Mouse (Mus musculus) CH12.LX (cell line): ENCODE data around the gene Tgfbr3.

ENCODE experiments used
- CTCF ChIP-seq, 2 experiments: IDR thresholded peaks in 1 of 2; conservative IDR thresholded peaks in 1 of 2; 2 replicates each; pipeline ENCODE4 v1.5.1; 2011 to 2012; ENCODE audit warnings: low read depth in 2 of 2, low read length in 2 of 2, improper control_type of control experiment in 1 of 2, inconsistent platforms in 1 of 2, mild to moderate bottlenecking in 1 of 2, moderate library complexity in 1 of 2
- MYC ChIP-seq: IDR thresholded peaks from 2 replicates; pipeline ENCODE4 v1.6.1; 2011; ENCODE audit warnings: low read depth, mild to moderate bottlenecking, improper control_type of control experiment, low read length
- PAX5 ChIP-seq: IDR thresholded peaks from 2 replicates; pipeline ENCODE4 v1.6.1; 2012; ENCODE audit warnings: low read length, inconsistent platforms, mixed read lengths
- POLR2A ChIP-seq: IDR thresholded peaks from 2 replicates; pipeline ENCODE4 v1.6.1; 2011; ENCODE audit warnings: low read depth, mild to moderate bottlenecking, improper control_type of control experiment, low read length
- POLR2AphosphoS2 ChIP-seq: IDR thresholded peaks from 2 replicates; pipeline ENCODE4 v1.6.1; 2011; ENCODE audit warnings: low read depth, low read length, improper control_type of control experiment

DNA sequence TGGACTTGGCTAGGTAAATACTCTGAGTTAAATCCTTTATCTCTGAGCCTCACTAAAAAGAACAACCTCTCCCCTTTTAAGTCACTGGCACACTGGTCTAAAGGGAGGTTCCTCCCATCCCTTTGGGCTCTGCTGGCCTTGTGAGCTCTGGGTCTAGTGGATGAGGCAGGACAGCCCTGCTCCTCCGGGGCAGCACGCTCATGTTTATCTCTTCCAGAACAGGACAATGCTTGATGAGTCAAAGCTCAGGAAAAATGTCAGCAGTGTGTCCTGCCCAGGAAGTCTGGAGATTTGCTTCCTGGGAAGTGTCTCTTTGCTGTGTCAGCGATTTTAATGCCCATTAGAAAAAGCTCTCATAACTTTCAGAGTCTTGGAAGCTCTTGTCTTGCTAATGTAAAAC, 177.6 kb downstream of the Tgfbr3 start:
- TF ChIP-seq POLR2AphosphoS2 = no peak
- TF ChIP-seq CTCF (conservative IDR thresholded peaks at IDR 0.05 in 1 of 2, IDR thresholded peaks at IDR 0.05 in 1 of 2; ENCODE audit: low read depth in 2 of 2, low read length in 2 of 2) = no peak
- TF ChIP-seq MYC = no peak
- TF ChIP-seq PAX5 = no peak
- no peak for TF ChIP-seq POLR2A
